Mouse (Mus musculus) kidney, postnatal 10 days (tissue): ENCODE measurements around the gene Lca5l.
"Not testable (repeated sequence)": the region's sequence is repeated elsewhere in the genome, so short reads cannot be mapped to it uniquely, and the experiment has no call there.

ENCODE experiments used
- DNase-seq: peaks from one replicate; pipeline ENCODE4 v3.0.0; 2021; ENCODE audit warnings: mixed read lengths

The Lca5l gene

GRCm38 (mm10) chr16:96165723-96166264, 26.3 kb downstream of the Lca5l start:
- DNase-seq, result no peak

GRCm38 (mm10) chr16:96161336-96161735, 30.7 kb downstream of the Lca5l start:
- DNase-seq, result no peak

- DNase-seq, result no peak
These were observed 31.1 kb downstream of the Lca5l start for GRCm38 (mm10) chr16:96160927-96161326.

- DNase-seq, result no peak
These were observed 32.2 kb downstream of the Lca5l start for GRCm38 (mm10) chr16:96159794-96160346.

GRCm38 (mm10) chr16:96159091-96159731, 32.9 kb downstream of the Lca5l start:
- peak; percentile 80 for DNase-seq

GRCm38 (mm10) chr16:96158511-96159080, 33.5 kb downstream of the Lca5l start:
- peak; percentile 18 for DNase-seq

GRCm38 (mm10) chr16:96157171-96157570, 34.9 kb downstream of the Lca5l start:
- DNase-seq, result no peak

- DNase-seq, result no peak
These were observed 36.1 kb downstream of the Lca5l start for GRCm38 (mm10) chr16:96156019-96156418.

- no peak for DNase-seq
These were observed 37.6 kb downstream of the Lca5l start for GRCm38 (mm10) chr16:96154476-96154875.

- peak; percentile 90 for DNase-seq
These were observed 40.5 kb downstream of the Lca5l start for GRCm38 (mm10) chr16:96151551-96151950.

- no peak for DNase-seq
These were observed 41.1 kb downstream of the Lca5l start for GRCm38 (mm10) chr16:96150995-96151394.

GRCm38 (mm10) chr16:96149311-96149710, 42.8 kb downstream of the Lca5l start:
- DNase-seq, result no peak

GRCm38 (mm10) chr16:96148834-96149233, 43.2 kb downstream of the Lca5l start:
- DNase-seq, result no peak

- DNase-seq, result no peak
These were observed 46.3 kb downstream of the Lca5l start for GRCm38 (mm10) chr16:96145814-96146213.

- peak; percentile 100 for DNase-seq
These were observed 46.8 kb downstream of the Lca5l start, which contains the start of gene Wrb for GRCm38 (mm10) chr16:96145110-96145800. Wrb (plus strand) TSS chr16:96145407.

GRCm38 (mm10) chr16:96144748-96145109, 47.3 kb downstream of the Lca5l start:
- not testable (repeated sequence) for DNase-seq

- no peak for DNase-seq
These were observed 63.6 kb downstream of the Lca5l start for GRCm38 (mm10) chr16:96128466-96128865.

- peak; percentile 99 for DNase-seq
These were observed 64.3 kb downstream of the Lca5l start, which contains the start of gene Hmgn1 for GRCm38 (mm10) chr16:96127657-96128344. Hmgn1 (minus strand) TSS chr16:96127729.

GRCm38 (mm10) chr16:96127288-96127656, 64.8 kb downstream of the Lca5l start:
- no peak for DNase-seq

GRCm38 (mm10) chr16:96126684-96127171, 65.3 kb downstream of the Lca5l start:
- no peak for DNase-seq

GRCm38 (mm10) chr16:96120022-96120623, 71.9 kb downstream of the Lca5l start:
- DNase-seq, result no peak

- DNase-seq, result no peak
These were observed 77.3 kb downstream of the Lca5l start for GRCm38 (mm10) chr16:96114729-96115128.
